Comparison of ENCODE assay signal across 8 mouse cellular contexts in the genomic region with DNA sequence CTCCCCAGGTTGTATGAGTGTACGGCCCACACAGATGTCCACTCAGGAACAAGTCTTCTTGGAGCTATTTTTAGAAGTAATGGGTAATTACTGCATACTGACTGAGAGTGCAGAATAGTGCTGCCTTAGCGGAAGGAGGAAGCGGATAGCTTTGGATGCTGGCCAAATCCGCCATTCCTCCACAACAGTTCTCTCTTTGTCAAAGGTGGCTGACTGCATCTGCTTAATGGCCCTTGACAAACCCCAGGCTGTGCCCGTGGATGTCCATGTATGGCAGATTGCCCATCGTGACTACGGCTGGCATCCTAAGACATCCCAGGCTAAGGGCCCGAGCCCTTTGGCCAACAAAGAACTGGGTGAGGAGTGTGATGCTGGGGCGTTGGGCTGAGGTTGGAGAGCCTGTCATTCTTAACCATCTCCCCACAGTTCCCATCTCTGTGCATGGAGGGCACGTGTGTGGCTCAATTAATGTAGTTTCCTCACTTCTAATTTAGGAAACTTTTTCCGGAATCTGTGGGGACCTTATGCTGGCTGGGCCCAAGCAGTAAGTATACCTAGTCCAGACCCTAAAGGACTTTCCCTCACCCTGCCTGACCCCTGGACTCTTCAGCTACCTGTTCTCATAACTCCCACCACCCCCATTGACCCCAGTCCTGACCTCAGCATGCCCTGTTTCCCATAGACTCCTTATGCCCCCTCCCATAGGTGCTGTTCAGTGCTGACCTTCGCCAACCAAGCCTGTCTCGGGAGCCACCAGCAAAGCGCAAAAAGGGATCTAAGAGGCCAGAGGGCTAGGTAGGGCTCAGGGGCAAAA. TPM values are rescaled to one million over a fixed set of nuclear protein-coding genes. Genes with fewer than 3 reads are reported as not detected.
DNase-seq lines count a peak whose midpoint lies in the region; ATAC-seq lines count a peak whose summit lies in the region.

No protein-coding gene starts in this region.

- DNase-seq in limb, embryonic 10.5 days (ENCODE audit: low spot score) = no peak
- DNase-seq in layer of hippocampus, postnatal 10 days (ENCODE audit: low spot score in 2 of 2) = peak; percentile 64 to 71
- DNase-seq in urinary bladder, postnatal 4 days (ENCODE audit: low spot score in 2 of 2) = no peak

- 82% methylated on average over 14 of the region's 14 CpGs for WGBS in limb, embryonic 12.5 days
- 90% methylated on average over 14 of the region's 14 CpGs for WGBS in limb, embryonic 10.5 days
- 70% methylated on average over 14 of the region's 14 CpGs for WGBS in forebrain, embryonic 12.5 days
- WGBS in hindbrain, embryonic 13.5 days = 68% methylated on average over 14 of the region's 14 CpGs
- 72% methylated on average over 14 of the region's 14 CpGs for WGBS in midbrain, embryonic 16.5 days

- H3K27ac ChIP-seq in limb, embryonic 12.5 days = no peak overlapping the region
- H3K27ac ChIP-seq in limb, embryonic 10.5 days = no peak overlapping the region
- H3K27ac ChIP-seq in forebrain, embryonic 12.5 days = peak overlapping the region; percentile 67; the same call in 1 of the 2 replicates
- H3K27ac ChIP-seq in hindbrain, embryonic 13.5 days = peak overlapping the region; percentile 44
- peak overlapping the region; percentile 44 for H3K27ac ChIP-seq in midbrain, embryonic 16.5 days (ENCODE audit: low read length)

- H3K36me3 ChIP-seq in limb, embryonic 12.5 days = peaks cover 82% of the 10 kb centered on the region
- peaks cover 86% of the 10 kb centered on the region for H3K36me3 ChIP-seq in limb, embryonic 10.5 days
- peaks cover 63% of the 10 kb centered on the region for H3K36me3 ChIP-seq in forebrain, embryonic 12.5 days (replicated peaks)
- peaks cover 77% of the 10 kb centered on the region for H3K36me3 ChIP-seq in hindbrain, embryonic 13.5 days
- peaks cover 9% of the 10 kb centered on the region; the same call in 1 of the 2 replicates for H3K36me3 ChIP-seq in midbrain, embryonic 16.5 days (ENCODE audit: control insufficient read depth, insufficient read depth, low read length)

- 0 out of 2 replicates have a peak, but pooled peaks have one; percentile 18 for ATAC-seq in limb, embryonic 12.5 days (ENCODE audit: insufficient number of reproducible peaks, insufficient read depth, low FRiP score, low TSS enrichment, low read depth)
- ATAC-seq in forebrain, embryonic 12.5 days (ENCODE audit: low FRiP score) = peak; percentile 71
- peak; percentile 65 for ATAC-seq in hindbrain, embryonic 13.5 days (ENCODE audit: low FRiP score)
- peak; percentile 38 for ATAC-seq in midbrain, embryonic 16.5 days
- ATAC-seq in erythroid progenitor cell, adult 5-6 weeks (replicated peaks; ENCODE audit: low FRiP score, poor library complexity, severe bottlenecking) = no peak

- no peak overlapping the region for H3K4me2 ChIP-seq in limb, embryonic 12.5 days
- no peak overlapping the region for H3K4me2 ChIP-seq in forebrain, embryonic 12.5 days
- 0 out of 2 replicates have a peak overlapping the region, but pooled peaks have one; percentile 13 for H3K4me2 ChIP-seq in hindbrain, embryonic 13.5 days
- no peak overlapping the region for H3K4me2 ChIP-seq in midbrain, embryonic 16.5 days (ENCODE audit: low read length)

- no peaks in the 10 kb centered on the region for H3K27me3 ChIP-seq in limb, embryonic 12.5 days
- H3K27me3 ChIP-seq in limb, embryonic 10.5 days (ENCODE audit: low read depth, poor library complexity, severe bottlenecking) = no peaks in the 10 kb centered on the region
- H3K27me3 ChIP-seq in forebrain, embryonic 12.5 days = no peaks in the 10 kb centered on the region
- H3K27me3 ChIP-seq in hindbrain, embryonic 13.5 days = no peaks in the 10 kb centered on the region
- no peaks in the 10 kb centered on the region for H3K27me3 ChIP-seq in midbrain, embryonic 16.5 days (ENCODE audit: control insufficient read depth, insufficient read depth, low read depth, low read length)

- no peak overlapping the region for H3K9ac ChIP-seq in limb, embryonic 12.5 days (replicated peaks)
- no peak overlapping the region for H3K9ac ChIP-seq in forebrain, embryonic 12.5 days
- no peak overlapping the region for H3K9ac ChIP-seq in hindbrain, embryonic 13.5 days
- H3K9ac ChIP-seq in midbrain, embryonic 16.5 days (ENCODE audit: low read depth, low read length) = no peak overlapping the region

- no peaks in the 10 kb centered on the region for H3K9me3 ChIP-seq in limb, embryonic 12.5 days
- H3K9me3 ChIP-seq in limb, embryonic 10.5 days (replicated peaks) = no peaks in the 10 kb centered on the region
- no peaks in the 10 kb centered on the region for H3K9me3 ChIP-seq in forebrain, embryonic 12.5 days
- no peaks in the 10 kb centered on the region for H3K9me3 ChIP-seq in hindbrain, embryonic 13.5 days
- no peaks in the 10 kb centered on the region for H3K9me3 ChIP-seq in midbrain, embryonic 16.5 days (replicated peaks; ENCODE audit: control insufficient read depth, low read length, poor library complexity, severe bottlenecking)

- no peak overlapping the region for H3K4me3 ChIP-seq in limb, embryonic 12.5 days (replicated peaks)
- H3K4me3 ChIP-seq in limb, embryonic 10.5 days = no peak overlapping the region
- no peak overlapping the region for H3K4me3 ChIP-seq in forebrain, embryonic 12.5 days (replicated peaks)
- H3K4me3 ChIP-seq in hindbrain, embryonic 13.5 days = no peak overlapping the region
- no peak overlapping the region for H3K4me3 ChIP-seq in midbrain, embryonic 16.5 days (ENCODE audit: low read depth, low read length)

- no peaks in the 10 kb centered on the region for H3K4me1 ChIP-seq in limb, embryonic 12.5 days (replicated peaks)
- H3K4me1 ChIP-seq in limb, embryonic 10.5 days = 0 out of 2 replicates have a peak, but pooled peaks cover under 1% of the 10 kb centered on the region
- peaks cover 4% of the 10 kb centered on the region; the same call in 1 of the 2 replicates for H3K4me1 ChIP-seq in forebrain, embryonic 12.5 days
- H3K4me1 ChIP-seq in hindbrain, embryonic 13.5 days (replicated peaks) = peaks cover 8% of the 10 kb centered on the region
- H3K4me1 ChIP-seq in midbrain, embryonic 16.5 days (ENCODE audit: control insufficient read depth, insufficient read depth, low read length) = no peaks in the 10 kb centered on the region

RNA-seq across cellular contexts. Expression of gene Ogg1, which starts 6.6 kb away (rescaled TPM):
- polyA plus RNA-seq in limb, embryonic 12.5 days (2016; fragmentation: Nextera tagmentation; extraction: Ambion mirVana) = 16.5 and 17.7 TPM in 2 replicates
- polyA plus RNA-seq in limb, embryonic 10.5 days (2016; fragmentation: Nextera tagmentation; extraction: Ambion mirVana) = 19.1 and 19.5 TPM in 2 replicates
- polyA plus RNA-seq in forebrain, embryonic 12.5 days (2016; fragmentation: Nextera tagmentation; extraction: Ambion mirVana) = 13.6 and 13.7 TPM in 2 replicates
- polyA plus RNA-seq in hindbrain, embryonic 13.5 days (2015; fragmentation: Nextera tagmentation; extraction: Ambion mirVana) = 8.7 and 9.6 TPM in 2 replicates
- 1 to 10 TPM; 6.7 to 8.0 TPM for total RNA-seq in layer of hippocampus, postnatal 10 days (2021)
- 6.2 and 7.0 TPM in 2 replicates for polyA plus RNA-seq in midbrain, embryonic 16.5 days (2015; fragmentation: Nextera tagmentation; extraction: Ambion mirVana)
- total RNA-seq in erythroid progenitor cell, adult 5-6 weeks (2015; ENCODE audit: low replicate concordance) = 3.2 and 9.2 TPM in 2 replicates
- not detected in 2 replicates for total RNA-seq in erythroid progenitor cell, adult 5-6 weeks (2017; ENCODE audit: low replicate concordance)

RNA-seq across cellular contexts. Expression of gene Camk1, which starts 10.4 kb away (rescaled TPM):
- polyA plus RNA-seq in limb, embryonic 12.5 days (2016; fragmentation: Nextera tagmentation; extraction: Ambion mirVana) = 79.2 and 82.3 TPM in 2 replicates
- 41.3 and 53.9 TPM in 2 replicates for polyA plus RNA-seq in limb, embryonic 10.5 days (2016; fragmentation: Nextera tagmentation; extraction: Ambion mirVana)
- 57.9 and 59.1 TPM in 2 replicates for polyA plus RNA-seq in forebrain, embryonic 12.5 days (2016; fragmentation: Nextera tagmentation; extraction: Ambion mirVana)
- 79.6 and 86.3 TPM in 2 replicates for polyA plus RNA-seq in hindbrain, embryonic 13.5 days (2015; fragmentation: Nextera tagmentation; extraction: Ambion mirVana)
- 10 to 100 TPM; 59.5 to 64.3 TPM for total RNA-seq in layer of hippocampus, postnatal 10 days (2021)
- 121 and 132 TPM in 2 replicates for polyA plus RNA-seq in midbrain, embryonic 16.5 days (2015; fragmentation: Nextera tagmentation; extraction: Ambion mirVana)
- 8.8 and 13.3 TPM in 2 replicates for total RNA-seq in erythroid progenitor cell, adult 5-6 weeks (2015; ENCODE audit: low replicate concordance)
- total RNA-seq in erythroid progenitor cell, adult 5-6 weeks (2017; ENCODE audit: low replicate concordance) = 3.1 and 8.5 TPM in 2 replicates

RNA-seq across cellular contexts. Expression of gene Brpf1, which starts 26.4 kb away (rescaled TPM):
- polyA plus RNA-seq in limb, embryonic 12.5 days (2016; fragmentation: Nextera tagmentation; extraction: Ambion mirVana) = 28.3 and 28.7 TPM in 2 replicates
- polyA plus RNA-seq in limb, embryonic 10.5 days (2016; fragmentation: Nextera tagmentation; extraction: Ambion mirVana) = 26.1 and 28.0 TPM in 2 replicates
- 30.6 and 34.7 TPM in 2 replicates for polyA plus RNA-seq in forebrain, embryonic 12.5 days (2016; fragmentation: Nextera tagmentation; extraction: Ambion mirVana)
- polyA plus RNA-seq in hindbrain, embryonic 13.5 days (2015; fragmentation: Nextera tagmentation; extraction: Ambion mirVana) = 17.1 and 17.3 TPM in 2 replicates
- 10 to 100 TPM; 28.3 to 28.6 TPM for total RNA-seq in layer of hippocampus, postnatal 10 days (2021)
- polyA plus RNA-seq in midbrain, embryonic 16.5 days (2015; fragmentation: Nextera tagmentation; extraction: Ambion mirVana) = 13.3 and 15.0 TPM in 2 replicates
- 33.5 and 43.6 TPM in 2 replicates for total RNA-seq in erythroid progenitor cell, adult 5-6 weeks (2015; ENCODE audit: low replicate concordance)
- 30.7 and 41.5 TPM in 2 replicates for total RNA-seq in erythroid progenitor cell, adult 5-6 weeks (2017; ENCODE audit: low replicate concordance)

RNA-seq across cellular contexts. Expression of gene Tada3, which starts 44.3 kb away (rescaled TPM):
- polyA plus RNA-seq in limb, embryonic 12.5 days (2016; fragmentation: Nextera tagmentation; extraction: Ambion mirVana) = 45.4 and 48.9 TPM in 2 replicates
- polyA plus RNA-seq in limb, embryonic 10.5 days (2016; fragmentation: Nextera tagmentation; extraction: Ambion mirVana) = 47.2 and 53.4 TPM in 2 replicates
- 67.6 and 70.7 TPM in 2 replicates for polyA plus RNA-seq in forebrain, embryonic 12.5 days (2016; fragmentation: Nextera tagmentation; extraction: Ambion mirVana)
- polyA plus RNA-seq in hindbrain, embryonic 13.5 days (2015; fragmentation: Nextera tagmentation; extraction: Ambion mirVana) = 70.0 and 70.6 TPM in 2 replicates
- total RNA-seq in layer of hippocampus, postnatal 10 days (2021) = 10 to 100 TPM; 51.0 to 58.4 TPM
- 75.5 and 82.2 TPM in 2 replicates for polyA plus RNA-seq in midbrain, embryonic 16.5 days (2015; fragmentation: Nextera tagmentation; extraction: Ambion mirVana)
- total RNA-seq in erythroid progenitor cell, adult 5-6 weeks (2015; ENCODE audit: low replicate concordance) = 1.7 and 6.8 TPM in 2 replicates
- 9.9 and 10.9 TPM in 2 replicates for total RNA-seq in erythroid progenitor cell, adult 5-6 weeks (2017; ENCODE audit: low replicate concordance)

RNA-seq across cellular contexts. Expression of gene Arpc4, which starts 44.6 kb away (rescaled TPM):
- polyA plus RNA-seq in limb, embryonic 12.5 days (2016; fragmentation: Nextera tagmentation; extraction: Ambion mirVana) = 336 and 348 TPM in 2 replicates
- 383 and 393 TPM in 2 replicates for polyA plus RNA-seq in limb, embryonic 10.5 days (2016; fragmentation: Nextera tagmentation; extraction: Ambion mirVana)
- polyA plus RNA-seq in forebrain, embryonic 12.5 days (2016; fragmentation: Nextera tagmentation; extraction: Ambion mirVana) = 327 and 333 TPM in 2 replicates
- 416 and 430 TPM in 2 replicates for polyA plus RNA-seq in hindbrain, embryonic 13.5 days (2015; fragmentation: Nextera tagmentation; extraction: Ambion mirVana)
- 100 to 1,000 TPM; 324 to 337 TPM for total RNA-seq in layer of hippocampus, postnatal 10 days (2021)
- polyA plus RNA-seq in midbrain, embryonic 16.5 days (2015; fragmentation: Nextera tagmentation; extraction: Ambion mirVana) = 442 and 475 TPM in 2 replicates
- 45.3 and 71.7 TPM in 2 replicates for total RNA-seq in erythroid progenitor cell, adult 5-6 weeks (2015; ENCODE audit: low replicate concordance)
- total RNA-seq in erythroid progenitor cell, adult 5-6 weeks (2017; ENCODE audit: low replicate concordance) = 33.7 and 71.5 TPM in 2 replicates

Comparison
In these comparisons a context has a peak if more than half of its experiments do, and no peak if none do; other contexts are left out.
1. H3K27ac ChIP-seq: peak in forebrain, embryonic 12.5 days (single experiment), hindbrain, embryonic 13.5 days (single experiment) and midbrain, embryonic 16.5 days (single experiment); none in limb, embryonic 12.5 days (single experiment) and limb, embryonic 10.5 days (single experiment).
2. DNase-seq: peak in layer of hippocampus, postnatal 10 days (2 of 2); none in limb, embryonic 10.5 days (single experiment) and urinary bladder, postnatal 4 days (0 of 2).